Mouse (Mus musculus): Measurements from ENCODE around the gene Cox5b. TPM values are rescaled to one million over a fixed set of nuclear protein-coding genes. Genes with fewer than 3 reads are reported as not detected.

Cox5b gene
- polyA plus RNA-seq, 1 experiment from 2014 or later = 401 TPM

- ATAC-seq (ENCODE audit: insufficient read depth) = no peak; the same call in 1 of the 2 replicates
These were observed 496 bp upstream of the Cox5b start for GRCm38 (mm10) chr1:36690671-36691235.

GRCm38 (mm10) chr1:36694871-36695270, 3.6 kb downstream of the Cox5b start:
- H3K9ac ChIP-seq = no peak overlapping the region
- H3K36me3 ChIP-seq (replicated peaks) = peaks cover 37% of the 10 kb centered on the region
- WGBS (ENCODE audit: insufficient replicate concordance) = 71% methylated on average over 6 of the region's 6 CpGs
- no peaks in the 10 kb centered on the region for H3K9me3 ChIP-seq (replicated peaks)
- no peak overlapping the region for H3K4me2 ChIP-seq
- H3K4me1 ChIP-seq (replicated peaks) = peaks cover 17% of the 10 kb centered on the region
- H3K4me3 ChIP-seq (replicated peaks) = no peak overlapping the region
- ATAC-seq (ENCODE audit: insufficient read depth) = no peak
- H3K27me3 ChIP-seq = no peaks in the 10 kb centered on the region
- H3K27ac ChIP-seq (replicated peaks) = no peak overlapping the region

More at GRCm38 (mm10) chr1:36690671-36691235, 496 bp upstream of the Cox5b start:
- peaks cover 26% of the 10 kb centered on the region for H3K36me3 ChIP-seq (replicated peaks)
- peak overlapping the region; percentile 73 for H3K4me3 ChIP-seq (replicated peaks)
- H3K27ac ChIP-seq (replicated peaks) = peak overlapping the region; percentile 39
- H3K9me3 ChIP-seq (replicated peaks) = no peaks in the 10 kb centered on the region
- H3K4me2 ChIP-seq = peak overlapping the region; percentile 78
- 58% methylated on average over 11 of the region's 11 CpGs for WGBS (ENCODE audit: insufficient replicate concordance)
- H3K27me3 ChIP-seq = no peaks in the 10 kb centered on the region
- peak overlapping the region; percentile 29; the same call in 1 of the 2 replicates for H3K9ac ChIP-seq
- peaks cover 17% of the 10 kb centered on the region for H3K4me1 ChIP-seq (replicated peaks)

DNA sequence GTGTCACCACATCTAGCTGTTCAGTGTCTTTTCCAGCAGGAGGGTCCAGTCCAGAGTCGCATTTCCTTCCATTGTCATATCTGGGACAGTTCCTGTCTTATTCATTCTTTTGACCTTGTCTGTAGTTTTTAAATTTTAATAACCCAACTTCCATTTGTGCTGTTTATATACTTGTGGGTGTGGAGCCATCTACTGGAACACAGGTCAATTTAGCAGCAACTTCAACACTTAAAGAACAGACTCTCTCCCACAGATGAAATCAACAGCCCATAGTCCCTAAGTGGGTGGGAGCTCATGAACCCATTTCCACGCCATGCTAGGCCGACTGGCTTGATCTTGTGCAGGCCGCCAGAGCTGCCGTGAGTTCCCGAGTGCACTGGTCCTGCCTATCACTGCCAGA, 5.2 kb downstream of the Cox5b start:
- no peaks in the 10 kb centered on the region for H3K9me3 ChIP-seq (replicated peaks)
- 72% methylated on average over 6 of the region's 6 CpGs for WGBS (ENCODE audit: insufficient replicate concordance)
- no peak overlapping the region for H3K9ac ChIP-seq
- peaks cover 53% of the 10 kb centered on the region for H3K36me3 ChIP-seq (replicated peaks)
- no peak overlapping the region for H3K27ac ChIP-seq (replicated peaks)
- no peak for ATAC-seq (ENCODE audit: insufficient read depth)
- H3K4me1 ChIP-seq (replicated peaks) = peaks cover 11% of the 10 kb centered on the region
- no peak overlapping the region for H3K4me2 ChIP-seq
- no peak overlapping the region for H3K4me3 ChIP-seq (replicated peaks)
- no peaks in the 10 kb centered on the region for H3K27me3 ChIP-seq

DNA sequence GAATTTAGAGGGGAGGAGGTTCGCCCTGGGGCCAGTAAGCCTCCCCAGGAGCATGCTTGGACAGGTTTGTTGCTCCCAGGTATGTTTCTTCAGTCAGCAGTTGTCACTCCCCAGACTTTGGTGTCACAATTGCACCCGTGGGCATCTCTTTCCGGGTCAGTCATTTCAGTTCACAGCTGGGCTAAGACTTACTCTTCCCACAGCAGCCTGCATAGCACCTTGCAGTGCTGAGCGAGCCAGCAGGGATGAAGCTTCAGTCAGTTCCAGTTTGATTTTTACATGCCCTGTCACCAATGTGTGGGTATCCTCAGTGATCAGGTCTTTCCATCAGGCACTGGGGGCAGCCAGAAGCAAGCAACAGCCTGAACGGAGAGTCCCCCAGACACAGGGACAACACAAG, 5.8 kb downstream of the Cox5b start:
- no peak overlapping the region for H3K4me2 ChIP-seq
- no peak overlapping the region for H3K9ac ChIP-seq
- no peak overlapping the region for H3K4me3 ChIP-seq (replicated peaks)
- H3K27ac ChIP-seq (replicated peaks) = no peak overlapping the region
- WGBS (ENCODE audit: insufficient replicate concordance) = 66% methylated on average over 5 of the region's 5 CpGs
- peaks cover 59% of the 10 kb centered on the region for H3K36me3 ChIP-seq (replicated peaks)
- H3K4me1 ChIP-seq (replicated peaks) = peaks cover 10% of the 10 kb centered on the region
- no peaks in the 10 kb centered on the region for H3K27me3 ChIP-seq
- ATAC-seq (ENCODE audit: insufficient read depth) = no peak
- H3K9me3 ChIP-seq (replicated peaks) = no peaks in the 10 kb centered on the region

GRCm38 (mm10) chr1:36707166-36707565, 15.9 kb downstream of the Cox5b start:
- WGBS (ENCODE audit: insufficient replicate concordance) = 69% methylated on average over 2 of the region's 2 CpGs
- Histone ChIP-seq H3K4me3 (replicated peaks) (no peak overlapping the region), H3K9me3 (replicated peaks) (no peaks in the 10 kb centered on the region), H3K27ac (replicated peaks) (no peak overlapping the region), H3K36me3 (replicated peaks) (peaks cover 54% of the 10 kb centered on the region), H3K27me3 (no peaks in the 10 kb centered on the region), H3K4me2 (no peak overlapping the region), H3K9ac (no peak overlapping the region), H3K4me1 (replicated peaks) (peaks cover 30% of the 10 kb centered on the region)
- ATAC-seq (ENCODE audit: insufficient read depth) = no peak

DNA sequence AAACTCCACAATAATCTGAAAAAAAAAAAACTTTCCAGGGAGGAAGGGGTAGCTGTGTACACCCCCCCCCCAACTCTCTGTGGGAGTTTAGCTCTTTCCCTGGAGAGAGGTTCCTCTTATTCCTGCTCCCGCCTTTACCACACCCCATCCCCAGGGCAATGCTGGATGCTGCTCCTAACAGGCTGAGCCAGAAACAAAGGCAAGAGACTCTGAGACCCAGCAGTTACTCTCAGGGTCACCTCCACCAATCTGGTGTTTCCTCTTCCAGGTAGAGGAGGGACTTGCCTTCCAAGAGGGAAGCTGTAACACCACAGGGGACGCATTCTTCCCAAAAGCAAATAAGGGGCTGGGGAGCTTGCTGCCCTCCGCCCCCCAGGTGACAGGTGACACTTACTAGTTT, 16.5 kb downstream of the Cox5b start:
- Histone ChIP-seq H3K4me3 (replicated peaks) (no peak overlapping the region), H3K4me1 (replicated peaks) (peaks cover 30% of the 10 kb centered on the region), H3K9ac (no peak overlapping the region; the same call in 1 of the 2 replicates), H3K4me2 (0 out of 2 replicates have a peak overlapping the region, but pooled peaks have one; percentile 88), H3K9me3 (replicated peaks) (no peaks in the 10 kb centered on the region), H3K27me3 (no peaks in the 10 kb centered on the region), H3K27ac (replicated peaks) (no peak overlapping the region), H3K36me3 (replicated peaks) (peaks cover 48% of the 10 kb centered on the region)
- 74% methylated on average over 3 of the region's 3 CpGs for WGBS (ENCODE audit: insufficient replicate concordance)
- ATAC-seq (ENCODE audit: insufficient read depth) = no peak

GRCm38 (mm10) chr1:36708626-36709025, 17.4 kb downstream of the Cox5b start:
- Histone ChIP-seq H3K27me3 (no peaks in the 10 kb centered on the region), H3K9me3 (replicated peaks) (no peaks in the 10 kb centered on the region), H3K4me3 (replicated peaks) (peak overlapping the region; percentile 85), H3K27ac (replicated peaks) (peak overlapping the region; percentile 80), H3K4me2 (peak overlapping the region; percentile 88), H3K36me3 (replicated peaks) (peaks cover 40% of the 10 kb centered on the region), H3K4me1 (replicated peaks) (peaks cover 30% of the 10 kb centered on the region), H3K9ac (peak overlapping the region; percentile 89)
- 71% methylated on average over 1 of the region's 1 CpGs for WGBS (ENCODE audit: insufficient replicate concordance)
- ATAC-seq (ENCODE audit: insufficient read depth) = no peak

DNA sequence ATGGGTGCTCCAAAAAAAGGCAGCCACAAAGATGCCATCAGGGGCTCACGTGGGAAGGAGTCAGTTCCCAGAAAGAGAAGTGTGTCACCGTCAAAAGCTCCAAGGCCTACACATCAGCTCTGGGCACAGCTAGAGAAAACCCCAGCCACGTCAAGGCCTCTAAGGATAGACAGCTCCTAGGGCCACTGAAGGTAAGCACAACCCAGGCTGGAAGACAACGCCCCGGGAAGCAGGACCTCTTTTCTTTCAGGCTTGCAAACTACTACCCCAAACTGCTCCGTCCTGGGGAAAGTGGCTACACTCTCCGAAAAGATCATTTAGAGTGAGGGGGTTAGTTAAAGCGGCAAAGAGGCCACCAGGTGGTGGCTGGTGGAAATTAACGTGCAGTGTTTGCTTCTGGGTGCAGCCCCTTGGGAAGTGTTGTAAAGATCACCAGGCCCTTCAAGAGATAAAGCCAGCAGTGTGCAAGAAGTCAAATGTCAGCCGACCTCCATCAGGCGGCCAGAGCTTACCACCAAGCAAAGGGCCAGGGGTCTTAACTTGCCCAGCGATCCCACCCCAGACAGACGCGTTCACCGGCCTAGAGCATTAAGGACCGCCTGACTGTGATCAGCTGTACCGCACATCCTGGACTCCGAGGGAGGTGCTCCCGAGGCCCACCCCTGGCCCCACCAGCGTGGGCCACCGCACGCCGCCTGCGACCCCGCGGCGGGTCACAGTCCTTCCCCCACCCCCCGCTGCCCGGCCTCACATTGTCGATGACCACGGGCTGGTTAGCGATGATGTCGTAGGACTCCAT, 18.0 kb downstream of the Cox5b start:
- no peaks in the 10 kb centered on the region for H3K9me3 ChIP-seq (replicated peaks)
- ATAC-seq (ENCODE audit: insufficient read depth) = peak; percentile 66
- under 1% methylated on average over 33 of the region's 33 CpGs for WGBS (ENCODE audit: insufficient replicate concordance)

DNA sequence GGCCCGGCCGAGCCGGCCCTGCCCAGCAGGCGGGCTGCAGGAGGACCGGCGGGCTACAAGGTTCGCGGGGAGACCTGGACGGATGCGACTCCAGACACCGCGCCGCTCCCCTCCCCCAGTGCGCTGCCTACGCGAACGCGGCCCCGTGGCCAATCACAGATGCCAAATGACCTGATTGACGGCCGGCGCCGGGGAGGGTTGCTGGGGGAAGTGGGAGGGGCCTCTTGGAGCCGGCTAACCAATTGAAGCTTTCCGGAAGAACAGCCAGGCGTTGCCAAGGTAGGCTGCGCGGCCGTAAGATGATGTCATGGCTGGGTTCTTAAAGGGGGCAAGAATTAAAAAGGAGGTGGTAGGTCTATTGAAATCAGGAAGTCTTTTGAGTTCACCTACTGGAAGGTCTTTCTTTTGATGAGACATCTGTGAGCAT, 18.6 kb downstream of the Cox5b start, which contains the start of gene 4933424G06Rik:
Gene 4933424G06Rik (plus strand): TSS at position 296 of the 427 bp plus-strand sequence.
- 0% methylated on average over 29 of the region's 29 CpGs for WGBS (ENCODE audit: insufficient replicate concordance)
- H3K27ac ChIP-seq (replicated peaks) = peak within 1 kb of the TSS; percentile 80
- H3K4me2 ChIP-seq = peak within 1 kb of the TSS; percentile 88
- peak within 1 kb of the TSS; percentile 85 for H3K4me3 ChIP-seq (replicated peaks)
- no peaks in the 10 kb centered on the region for H3K9me3 ChIP-seq (replicated peaks)
- peak; percentile 98 for ATAC-seq (ENCODE audit: insufficient read depth)
- peaks cover 29% of the 10 kb centered on the region for H3K36me3 ChIP-seq (replicated peaks)
- no peaks in the 10 kb centered on the region for H3K27me3 ChIP-seq
- peak within 1 kb of the TSS; percentile 89 for H3K9ac ChIP-seq
- H3K4me1 ChIP-seq (replicated peaks) = peaks cover 30% of the 10 kb centered on the region

More for the DNA sequence above, 18.0 kb downstream of the Cox5b start:
- Histone ChIP-seq H3K9ac (peak overlapping the region; percentile 89), H3K4me1 (replicated peaks) (peaks cover 30% of the 10 kb centered on the region), H3K27ac (replicated peaks) (peak overlapping the region; percentile 80), H3K4me2 (peak overlapping the region; percentile 88), H3K4me3 (replicated peaks) (peak overlapping the region; percentile 85), H3K36me3 (replicated peaks) (peaks cover 35% of the 10 kb centered on the region), H3K27me3 (no peaks in the 10 kb centered on the region)

- H3K27me3 ChIP-seq = no peaks in the 10 kb centered on the region
- no peak overlapping the region for H3K27ac ChIP-seq (replicated peaks)
- H3K9ac ChIP-seq = no peak overlapping the region
- H3K36me3 ChIP-seq (replicated peaks) = peaks cover 17% of the 10 kb centered on the region
- no peak overlapping the region for H3K4me3 ChIP-seq (replicated peaks)
- 79% methylated on average over 2 of the region's 2 CpGs for WGBS (ENCODE audit: insufficient replicate concordance)
- no peak for ATAC-seq (ENCODE audit: insufficient read depth)
- no peak overlapping the region for H3K4me2 ChIP-seq
- peaks cover 30% of the 10 kb centered on the region for H3K4me1 ChIP-seq (replicated peaks)
- no peaks in the 10 kb centered on the region for H3K9me3 ChIP-seq (replicated peaks)
These were observed 19.9 kb downstream of the Cox5b start for GRCm38 (mm10) chr1:36711104-36711503.

DNA sequence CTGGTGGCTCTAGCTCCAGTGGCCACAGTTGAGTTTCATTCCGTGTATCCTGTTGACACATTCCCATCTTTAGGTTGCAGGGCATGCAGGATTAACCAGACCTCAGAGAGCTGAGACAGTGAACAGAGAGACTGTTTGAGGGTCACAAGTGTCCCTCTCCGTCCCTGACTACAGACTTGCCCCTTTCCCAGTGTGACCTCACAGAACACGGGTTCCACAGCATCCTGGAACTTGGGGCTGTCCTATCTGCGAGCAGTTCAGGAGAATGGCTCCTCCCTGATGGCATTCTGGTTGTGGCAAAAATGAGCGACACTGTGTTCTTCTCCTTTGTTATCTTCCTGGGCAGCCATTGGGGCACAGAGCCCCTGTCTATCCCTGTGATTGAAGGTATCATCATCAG, 23.1 kb downstream of the Cox5b start, which contains the start of gene Actr1b:
Gene Actr1b (minus strand): TSS at position 112 of the 400 bp plus-strand sequence.
- Histone ChIP-seq H3K4me3 (replicated peaks) (no peak within 1 kb of the TSS), H3K9me3 (replicated peaks) (no peaks in the 10 kb centered on the region), H3K27me3 (no peaks in the 10 kb centered on the region), H3K36me3 (replicated peaks) (no peaks in the 10 kb centered on the region), H3K4me1 (replicated peaks) (peaks cover 8% of the 10 kb centered on the region), H3K9ac (no peak within 1 kb of the TSS), H3K4me2 (no peak within 1 kb of the TSS), H3K27ac (replicated peaks) (no peak within 1 kb of the TSS)
- ATAC-seq (ENCODE audit: insufficient read depth) = no peak
- 53% methylated on average over 5 of the region's 5 CpGs for WGBS (ENCODE audit: insufficient replicate concordance)
